Mouse (Mus musculus): Measurements from ENCODE around the gene Nat8f5. TPM values are rescaled to one million over a fixed set of nuclear protein-coding genes. Genes with fewer than 3 reads are reported as not detected.
"Not testable (repeated sequence)": the region's sequence is repeated elsewhere in the genome, so short reads cannot be mapped to it uniquely, and the experiment has no call there.

Nat8f5 gene
- not detected in 2 replicates for polyA plus RNA-seq (2012)

GRCm38 (mm10) chr6:85820837-85821236 lies at the start of gene Nat8f5, which contains the start of gene Nat8f6:
Gene Nat8f5 (minus strand): TSS chr6:85820972.
Gene Nat8f6 (minus strand): TSS chr6:85820954.
- Histone ChIP-seq H3K4me3 (replicated peaks) (no peak within 1 kb of the TSS), H3K4me1 (ENCODE audit: control insufficient read depth) (no peaks in the 10 kb centered on the region), H3K27me3 (ENCODE audit: control insufficient read depth) (no peaks in the 10 kb centered on the region), H3K9me3 (ENCODE audit: control insufficient read depth, low read length) (no peaks in the 10 kb centered on the region), H3K36me3 (ENCODE audit: control insufficient read depth) (no peaks in the 10 kb centered on the region)
- no peak for TF ChIP-seq TAL1 (IDR thresholded peaks at IDR 0.05; ENCODE audit: low read length)
- no peak for TF ChIP-seq GATA1 (IDR thresholded peaks at IDR 0.05; ENCODE audit: low read length)

- not testable (repeated sequence) for H3K36me3 ChIP-seq (ENCODE audit: control insufficient read depth); H3K9me3 ChIP-seq (ENCODE audit: control insufficient read depth, low read length); H3K4me1 ChIP-seq (ENCODE audit: control insufficient read depth); H3K4me3 ChIP-seq (replicated peaks); H3K27me3 ChIP-seq (ENCODE audit: control insufficient read depth)
Measured at GRCm38 (mm10) chr6:85869006-85869405, 48.2 kb upstream of the Nat8f5 start, which contains the start of gene Nat8f2. Gene Nat8f2 (minus strand): TSS chr6:85869158.

- no peak overlapping the region for H3K4me3 ChIP-seq (replicated peaks)
- no peak for TF ChIP-seq GATA1 (IDR thresholded peaks at IDR 0.05; ENCODE audit: low read length)
- no peak for TF ChIP-seq TAL1 (IDR thresholded peaks at IDR 0.05; ENCODE audit: low read length)
- H3K4me1 ChIP-seq (ENCODE audit: control insufficient read depth), result no peaks in the 10 kb centered on the region
- no peaks in the 10 kb centered on the region for H3K36me3 ChIP-seq (ENCODE audit: control insufficient read depth)
- H3K9me3 ChIP-seq (ENCODE audit: control insufficient read depth, low read length), result no peaks in the 10 kb centered on the region
- no peaks in the 10 kb centered on the region for H3K27me3 ChIP-seq (ENCODE audit: control insufficient read depth)
Measured at GRCm38 (mm10) chr6:85867726-85868690, 47.2 kb upstream of the Nat8f5 start.

GRCm38 (mm10) chr6:85866995-85867394 lies 46.2 kb upstream of the Nat8f5 start:
- H3K4me3 ChIP-seq (replicated peaks); H3K27me3 ChIP-seq (ENCODE audit: control insufficient read depth); H3K9me3 ChIP-seq (ENCODE audit: control insufficient read depth, low read length); H3K4me1 ChIP-seq (ENCODE audit: control insufficient read depth); H3K36me3 ChIP-seq (ENCODE audit: control insufficient read depth): not testable (repeated sequence)

- H3K9me3 ChIP-seq (ENCODE audit: control insufficient read depth, low read length); H3K4me1 ChIP-seq (ENCODE audit: control insufficient read depth); H3K36me3 ChIP-seq (ENCODE audit: control insufficient read depth); H3K27me3 ChIP-seq (ENCODE audit: control insufficient read depth); H3K4me3 ChIP-seq (replicated peaks): not testable (repeated sequence)
Measured at GRCm38 (mm10) chr6:85866166-85866565, 45.4 kb upstream of the Nat8f5 start.

- not testable (repeated sequence) for H3K9me3 ChIP-seq (ENCODE audit: control insufficient read depth, low read length); H3K36me3 ChIP-seq (ENCODE audit: control insufficient read depth); H3K4me1 ChIP-seq (ENCODE audit: control insufficient read depth); H3K4me3 ChIP-seq (replicated peaks); H3K27me3 ChIP-seq (ENCODE audit: control insufficient read depth)
Measured at GRCm38 (mm10) chr6:85864900-85865639, 44.3 kb upstream of the Nat8f5 start.

GRCm38 (mm10) chr6:85863840-85864239 lies 43.1 kb upstream of the Nat8f5 start:
- H3K36me3 ChIP-seq (ENCODE audit: control insufficient read depth), result no peaks in the 10 kb centered on the region
- TF ChIP-seq GATA1 (IDR thresholded peaks at IDR 0.05; ENCODE audit: low read length), result no peak
- no peak for TF ChIP-seq TAL1 (IDR thresholded peaks at IDR 0.05; ENCODE audit: low read length)
- no peaks in the 10 kb centered on the region for H3K4me1 ChIP-seq (ENCODE audit: control insufficient read depth)
- no peaks in the 10 kb centered on the region for H3K9me3 ChIP-seq (ENCODE audit: control insufficient read depth, low read length)
- no peak overlapping the region for H3K4me3 ChIP-seq (replicated peaks)
- no peaks in the 10 kb centered on the region for H3K27me3 ChIP-seq (ENCODE audit: control insufficient read depth)

- Histone ChIP-seq H3K9me3 (ENCODE audit: control insufficient read depth, low read length) (no peaks in the 10 kb centered on the region), H3K27me3 (ENCODE audit: control insufficient read depth) (no peaks in the 10 kb centered on the region), H3K4me3 (replicated peaks) (no peak overlapping the region), H3K4me1 (ENCODE audit: control insufficient read depth) (no peaks in the 10 kb centered on the region), H3K36me3 (ENCODE audit: control insufficient read depth) (no peaks in the 10 kb centered on the region)
- TF ChIP-seq GATA1 (IDR thresholded peaks at IDR 0.05; ENCODE audit: low read length), result no peak
- TF ChIP-seq TAL1 (IDR thresholded peaks at IDR 0.05; ENCODE audit: low read length), result no peak
Measured at GRCm38 (mm10) chr6:85863136-85863535, 42.4 kb upstream of the Nat8f5 start.

GRCm38 (mm10) chr6:85862565-85862964 lies 41.8 kb upstream of the Nat8f5 start:
- no peaks in the 10 kb centered on the region for H3K36me3 ChIP-seq (ENCODE audit: control insufficient read depth)
- TF ChIP-seq GATA1 (IDR thresholded peaks at IDR 0.05; ENCODE audit: low read length), result no peak
- no peak for TF ChIP-seq TAL1 (IDR thresholded peaks at IDR 0.05; ENCODE audit: low read length)
- H3K4me1 ChIP-seq (ENCODE audit: control insufficient read depth), result no peaks in the 10 kb centered on the region
- H3K4me3 ChIP-seq (replicated peaks), result no peak overlapping the region
- H3K9me3 ChIP-seq (ENCODE audit: control insufficient read depth, low read length), result no peaks in the 10 kb centered on the region
- no peaks in the 10 kb centered on the region for H3K27me3 ChIP-seq (ENCODE audit: control insufficient read depth)
